ENCODE assay signal across 12 mouse cellular contexts in genomic region chr11:98437441-98437840, GRCm38 (mm10). TPM values are rescaled to one million over a fixed set of nuclear protein-coding genes. Genes with fewer than 3 reads are reported as not detected.
DNase-seq lines count a peak whose midpoint lies in the region; ATAC-seq lines count a peak whose summit lies in the region.
"Had no signal": no experiment of that assay in that cellular context is flagged by ENCODE, and none has a peak within 500 bp of the region (broad histone marks: within the 10 kb centered on the region; RNA-seq: fewer than 3 reads in every experiment).

No protein-coding gene starts in this region.

- no peak overlapping the region for H3K4me3 ChIP-seq in kidney, embryonic 16.5 days (ENCODE audit: low read length)
- no peak overlapping the region for H3K4me3 ChIP-seq in embryonic facial prominence, embryonic 13.5 days
- H3K4me3 ChIP-seq in liver, embryonic 15.5 days (replicated peaks): no peak overlapping the region

- WGBS in kidney, embryonic 16.5 days: 78% methylated on average over 6 of the region's 6 CpGs
- WGBS in embryonic facial prominence, embryonic 13.5 days: 87% methylated on average over 6 of the region's 6 CpGs
- 72% methylated on average over 6 of the region's 6 CpGs for whole genome bisulfite sequencing in liver, embryonic 15.5 days (ENCODE audit: insufficient replicate concordance)

- no peak overlapping the region for H3K4me2 ChIP-seq in kidney, embryonic 16.5 days (replicated peaks; ENCODE audit: low read depth, low read length)
- peak overlapping the region; percentile 85 for H3K4me2 ChIP-seq in embryonic facial prominence, embryonic 13.5 days
- H3K4me2 ChIP-seq in liver, embryonic 15.5 days: peak overlapping the region; percentile 76

- H3K27me3 ChIP-seq in kidney, embryonic 16.5 days (ENCODE audit: insufficient read depth, low read length): no peaks in the 10 kb centered on the region
- no peaks in the 10 kb centered on the region for H3K27me3 ChIP-seq in embryonic facial prominence, embryonic 13.5 days
- no peaks in the 10 kb centered on the region for H3K27me3 ChIP-seq in liver, embryonic 15.5 days
- H3K27me3 ChIP-seq: limb, embryonic 12.5 days had no signal

- H3K27ac ChIP-seq in kidney, embryonic 16.5 days (ENCODE audit: low read length): no peak overlapping the region
- H3K27ac ChIP-seq in embryonic facial prominence, embryonic 13.5 days: no peak overlapping the region
- H3K27ac ChIP-seq in liver, embryonic 15.5 days (replicated peaks): no peak overlapping the region
- H3K27ac ChIP-seq: limb, embryonic 12.5 days had no signal

- no peak overlapping the region for H3K9ac ChIP-seq in kidney, embryonic 16.5 days (replicated peaks; ENCODE audit: low read length)
- no peak overlapping the region for H3K9ac ChIP-seq in embryonic facial prominence, embryonic 13.5 days
- H3K9ac ChIP-seq in liver, embryonic 15.5 days: no peak overlapping the region

- H3K4me1 ChIP-seq in kidney, embryonic 16.5 days (ENCODE audit: insufficient read depth, low read length): peaks cover 4% of the 10 kb centered on the region
- peaks cover 8% of the 10 kb centered on the region for H3K4me1 ChIP-seq in embryonic facial prominence, embryonic 13.5 days
- peaks cover 13% of the 10 kb centered on the region for H3K4me1 ChIP-seq in liver, embryonic 15.5 days (replicated peaks)

- no peak for ATAC-seq in kidney, embryonic 16.5 days (ENCODE audit: low FRiP score, low TSS enrichment)
- ATAC-seq in embryonic facial prominence, embryonic 13.5 days (ENCODE audit: insufficient number of reproducible peaks, insufficient read depth, low FRiP score, low TSS enrichment, low read depth): no peak
- ATAC-seq in liver, embryonic 15.5 days (ENCODE audit: insufficient read depth): no peak

- no peaks in the 10 kb centered on the region; the same call in 1 of the 2 replicates for H3K9me3 ChIP-seq in kidney, embryonic 16.5 days (ENCODE audit: low read length)
- no peaks in the 10 kb centered on the region for H3K9me3 ChIP-seq in embryonic facial prominence, embryonic 13.5 days
- H3K9me3 ChIP-seq in liver, embryonic 15.5 days (replicated peaks): no peaks in the 10 kb centered on the region
- H3K9me3 ChIP-seq: limb, embryonic 12.5 days had no signal

- H3K36me3 ChIP-seq in kidney, embryonic 16.5 days (ENCODE audit: insufficient read depth, low read length): peaks cover 48% of the 10 kb centered on the region
- H3K36me3 ChIP-seq in embryonic facial prominence, embryonic 13.5 days: peaks cover 49% of the 10 kb centered on the region
- no peaks in the 10 kb centered on the region for H3K36me3 ChIP-seq in liver, embryonic 15.5 days (replicated peaks)

- peak; percentile 54 for DNase-seq in cerebellum, adult 9-11 months
- DNase-seq in cerebellum, adult 11 months: no peak
- DNase-seq in kidney, adult 8-10 months: peak; percentile 48 to 49
- no peak for DNase-seq in testis, postnatal 10 days (ENCODE audit: low spot score)
- no peak for DNase-seq in frontal cortex, postnatal 14 days (ENCODE audit: low spot score in 2 of 2)
- DNase-seq: adrenal gland, adult 2 months; thymus, postnatal 14 days had no signal

RNA-seq across cellular contexts. Expression of gene Mien1, which starts 1.4 kb away (rescaled TPM):
- 108 and 113 TPM in 2 replicates for polyA plus RNA-seq in kidney, embryonic 16.5 days (2015; fragmentation: Nextera tagmentation; extraction: Ambion mirVana)
- polyA plus RNA-seq in embryonic facial prominence, embryonic 13.5 days (2015; fragmentation: Nextera tagmentation; extraction: Ambion mirVana): 78.0 and 90.7 TPM in 2 replicates
- 57.2 TPM in 2 replicates for polyA plus RNA-seq in liver, embryonic 15.5 days (2015; fragmentation: Nextera tagmentation; extraction: Ambion mirVana)

RNA-seq across cellular contexts. Expression of gene Grb7, which starts 8.8 kb away (rescaled TPM):
- 86.2 and 87.7 TPM in 2 replicates for polyA plus RNA-seq in kidney, embryonic 16.5 days (2015; fragmentation: Nextera tagmentation; extraction: Ambion mirVana)
- polyA plus RNA-seq in embryonic facial prominence, embryonic 13.5 days (2015; fragmentation: Nextera tagmentation; extraction: Ambion mirVana): 12.4 and 12.5 TPM in 2 replicates
- 25.5 and 32.0 TPM in 2 replicates for polyA plus RNA-seq in liver, embryonic 15.5 days (2015; fragmentation: Nextera tagmentation; extraction: Ambion mirVana)

RNA-seq across cellular contexts. Expression of gene Erbb2, which starts 25.2 kb away (rescaled TPM):
- polyA plus RNA-seq in kidney, embryonic 16.5 days (2015; fragmentation: Nextera tagmentation; extraction: Ambion mirVana): 54.9 and 57.7 TPM in 2 replicates
- 49.6 and 51.1 TPM in 2 replicates for polyA plus RNA-seq in embryonic facial prominence, embryonic 13.5 days (2015; fragmentation: Nextera tagmentation; extraction: Ambion mirVana)
- 2.0 and 2.3 TPM in 2 replicates for polyA plus RNA-seq in liver, embryonic 15.5 days (2015; fragmentation: Nextera tagmentation; extraction: Ambion mirVana)

RNA-seq across cellular contexts. Expression of gene Pgap3, which starts 37.2 kb away (rescaled TPM):
- 17.6 and 22.3 TPM in 2 replicates for polyA plus RNA-seq in kidney, embryonic 16.5 days (2015; fragmentation: Nextera tagmentation; extraction: Ambion mirVana)
- 10.9 and 11.3 TPM in 2 replicates for polyA plus RNA-seq in embryonic facial prominence, embryonic 13.5 days (2015; fragmentation: Nextera tagmentation; extraction: Ambion mirVana)
- 3.3 and 3.5 TPM in 2 replicates for polyA plus RNA-seq in liver, embryonic 15.5 days (2015; fragmentation: Nextera tagmentation; extraction: Ambion mirVana)

RNA-seq across cellular contexts. Expression of gene Pnmt, which starts 51.2 kb away (rescaled TPM):
- 2.5 and 2.8 TPM in 2 replicates for polyA plus RNA-seq in kidney, embryonic 16.5 days (2015; fragmentation: Nextera tagmentation; extraction: Ambion mirVana)
- polyA plus RNA-seq in embryonic facial prominence, embryonic 13.5 days (2015; fragmentation: Nextera tagmentation; extraction: Ambion mirVana): 0.45 and 1.3 TPM in 2 replicates
- polyA plus RNA-seq in liver, embryonic 15.5 days (2015; fragmentation: Nextera tagmentation; extraction: Ambion mirVana): not detected in 2 replicates
- polyA plus RNA-seq: spleen, adult 2 months had no signal

Comparison
In these comparisons a context has a peak if more than half of its experiments do, and no peak if none do; other contexts are left out.
1. DNase-seq: peak in cerebellum, adult 9-11 months (single experiment) and kidney, adult 8-10 months (2 of 2); none in cerebellum, adult 11 months (single experiment), testis, postnatal 10 days (single experiment) and frontal cortex, postnatal 14 days (0 of 2).
2. RNA of gene Erbb2, which starts 25.2 kb away (polyA plus RNA-seq): 54.9 to 57.7 TPM in kidney, embryonic 16.5 days and 49.6 to 51.1 TPM in embryonic facial prominence, embryonic 13.5 days; 2.0 to 2.3 TPM in liver, embryonic 15.5 days; every median in the first group is over 10 times any median in the second.